Mouse (Mus musculus): ENCODE data around the gene Nav2.

DNA sequence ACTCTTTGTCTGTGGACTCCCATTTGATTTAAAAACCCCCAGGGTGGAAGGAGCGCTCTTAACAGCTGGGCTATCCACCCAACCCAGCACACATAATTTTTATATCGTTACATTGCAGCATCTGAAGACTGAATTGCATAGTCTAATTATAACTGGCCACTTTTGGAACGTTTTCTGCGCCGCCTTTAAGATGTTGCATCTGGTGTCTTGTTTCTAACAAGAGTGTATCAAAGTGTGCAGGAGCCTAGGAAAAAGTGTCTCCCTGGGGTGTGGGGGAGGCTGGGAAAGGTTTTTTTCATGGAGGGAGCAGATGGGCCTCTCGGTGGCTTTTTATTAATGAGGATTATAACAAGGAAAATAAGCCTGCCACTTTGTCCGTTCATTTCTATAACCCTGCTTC, 661.1 kb downstream of the Nav2 start:
- no peak for TF ChIP-seq CTCF (conservative IDR thresholded peaks at IDR 0.05 in 1 of 2, IDR thresholded peaks at IDR 0.05 in 1 of 2; ENCODE audit: low read depth in 2 of 2, low read length in 2 of 2)
- no peak for TF ChIP-seq POLR2AphosphoS2 (IDR thresholded peaks at IDR 0.05; ENCODE audit: low read depth, low read length)
- no peak for TF ChIP-seq POLR2A (IDR thresholded peaks at IDR 0.05; ENCODE audit: low read depth, low read length)
- no peak for TF ChIP-seq USF1 (IDR thresholded peaks at IDR 0.05; ENCODE audit: low read depth, low read length)
- no peak for TF ChIP-seq CHD2 (IDR thresholded peaks at IDR 0.05; ENCODE audit: low read length)
- no peak for TF ChIP-seq MAX (IDR thresholded peaks at IDR 0.05; ENCODE audit: low read length)
- TF ChIP-seq MAFK (IDR thresholded peaks at IDR 0.05; ENCODE audit: insufficient replicate concordance, low read length), result no peak
- TF ChIP-seq NELFE (IDR thresholded peaks at IDR 0.05; ENCODE audit: low read depth, low read length), result no peak
- no peak for TF ChIP-seq RCOR1 (conservative IDR thresholded peaks at IDR 0.05; ENCODE audit: low read depth, low read length)
- TF ChIP-seq MXI1 (IDR thresholded peaks at IDR 0.05; ENCODE audit: low read depth, low read length), result no peak
- no peak for TF ChIP-seq ZKSCAN1 (IDR thresholded peaks at IDR 0.05; ENCODE audit: borderline replicate concordance, low read depth, low read length)
- TF ChIP-seq EP300 (IDR thresholded peaks at IDR 0.05; ENCODE audit: low read length), result no peak
- no peak for TF ChIP-seq TBP (conservative IDR thresholded peaks at IDR 0.05; ENCODE audit: low read depth, low read length)
- TF ChIP-seq CHD1 (IDR thresholded peaks at IDR 0.05; ENCODE audit: low read depth, low read length), result no peak
